Mouse (Mus musculus) kidney, embryonic 15.5 days (tissue): ENCODE results near the gene Trak1. TPM values are rescaled to one million over a fixed set of nuclear protein-coding genes. Genes with fewer than 3 reads are reported as not detected.

Experiments
- ATAC-seq: fragments of 200-750 bp; cut with Nextera tagmentation; replicated peaks from 2 replicates; pipeline ENCODE4 v1.8.0; 2017; ENCODE audit warnings: moderate TSS enrichment; ENCODE audit not compliant: low FRiP score
- H3K27ac ChIP-seq: fragments of 300-500 bp; sonication (generic); 2 replicates; pipeline ENCODE4 v1.5.1; 2015; ENCODE audit warnings: mild to moderate bottlenecking, inconsistent platforms
- H3K27me3 ChIP-seq: fragments of 300-500 bp; sonication (generic); 2 replicates; pipeline ENCODE4 v1.6.1; 2015; ENCODE audit warnings: inconsistent platforms
- H3K36me3 ChIP-seq: fragments of 300-500 bp; sonication (generic); 2 replicates; pipeline ENCODE4 v1.6.1; 2015; ENCODE audit warnings: inconsistent platforms
- H3K4me1 ChIP-seq: fragments of 300-500 bp; sonication (generic); 2 replicates; pipeline ENCODE4 v1.6.1; 2015; ENCODE audit warnings: inconsistent platforms
- H3K4me2 ChIP-seq: fragments of 300-500 bp; sonication (generic); 2 replicates; pipeline ENCODE4 v1.6.1; 2015; ENCODE audit warnings: moderate library complexity, mild to moderate bottlenecking, inconsistent platforms
- H3K4me3 ChIP-seq: fragments of 300-500 bp; sonication (generic); replicated peaks from 2 replicates; pipeline ENCODE4 v1.5.1; 2015; ENCODE audit warnings: mild to moderate bottlenecking, inconsistent platforms
- H3K9ac ChIP-seq: fragments of 300-500 bp; sonication (generic); 2 replicates; pipeline ENCODE4 v1.6.1; 2015; ENCODE audit warnings: mild to moderate bottlenecking, inconsistent platforms
- H3K9me3 ChIP-seq: fragments of 300-500 bp; sonication (generic); replicated peaks from 2 replicates; pipeline ENCODE4 v1.6.1; 2016; ENCODE audit warnings: inconsistent platforms
- WGBS: fragments of 180-500 bp; shearing (Covaris S2); methylation state at CpG from one replicate; pipeline ENCODE4 v1.1.7; 2015; ENCODE audit warnings: mixed read lengths; 5-methylcytosine and 5-hydroxymethylcytosine counted together
- polyA plus RNA-seq: library from polyadenylated mRNA; unstranded; fragments of >200 nt; fragmentation: Nextera tagmentation; extraction: Ambion mirVana; gene quantifications from 2 replicates; pipeline ENCODE4 v1.2.1, GENCODE M21; 2015

Trak1 gene
- polyA plus RNA-seq, 1 experiment from 2014 or later: 18.7 TPM

GRCm38 (mm10) chr9:121393104-121393503 is 95.8 kb downstream of the Trak1 start:
- Histone ChIP-seq H3K36me3 (peaks cover 14% of the 10 kb centered on the region; the same call in 1 of the 2 replicates), H3K27ac (no peak overlapping the region), H3K9me3 (no peaks in the 10 kb centered on the region), H3K9ac (no peak overlapping the region), H3K4me1 (peaks cover 15% of the 10 kb centered on the region), H3K27me3 (no peaks in the 10 kb centered on the region), H3K4me2 (no peak overlapping the region), H3K4me3 (no peak overlapping the region)
- no peak for ATAC-seq
- 92% methylated on average over 4 of the region's 4 CpGs for WGBS

- 85% methylated on average over 2 of the region's 2 CpGs for WGBS
- Histone ChIP-seq H3K9ac (no peak overlapping the region), H3K9me3 (no peaks in the 10 kb centered on the region), H3K27me3 (no peaks in the 10 kb centered on the region), H3K4me3 (no peak overlapping the region), H3K27ac (no peak overlapping the region), H3K4me2 (no peak overlapping the region), H3K4me1 (peaks cover 16% of the 10 kb centered on the region), H3K36me3 (peaks cover 14% of the 10 kb centered on the region; the same call in 1 of the 2 replicates)
- no peak for ATAC-seq
Observed at GRCm38 (mm10) chr9:121394882-121395281, 97.6 kb downstream of the Trak1 start.

DNA sequence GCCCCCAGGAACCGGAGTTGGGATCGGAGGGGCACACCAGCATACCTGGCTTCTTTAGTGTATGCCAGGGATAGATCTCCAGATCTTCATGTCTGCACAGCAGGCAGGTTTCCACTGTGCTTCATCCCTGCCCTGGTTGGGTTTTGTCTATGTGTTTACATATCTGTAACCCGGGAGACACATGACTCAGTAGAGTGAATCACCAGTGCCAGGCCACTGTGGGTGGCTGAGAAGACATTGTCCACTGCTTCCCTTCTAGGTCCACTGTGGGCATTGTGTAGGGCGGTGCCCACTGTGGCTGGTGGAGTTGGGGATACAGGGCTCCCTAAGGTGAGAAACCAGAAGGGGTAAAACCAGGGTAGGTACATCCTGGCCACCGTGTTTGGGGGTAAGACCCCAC is 98.5 kb downstream of the Trak1 start:
- WGBS: 90% methylated on average over 5 of the region's 5 CpGs
- peaks cover 16% of the 10 kb centered on the region for H3K4me1 ChIP-seq
- H3K36me3 ChIP-seq: peaks cover 14% of the 10 kb centered on the region; the same call in 1 of the 2 replicates
- H3K9me3 ChIP-seq: no peaks in the 10 kb centered on the region
- ATAC-seq: no peak
- H3K27me3 ChIP-seq: no peaks in the 10 kb centered on the region
- no peak overlapping the region for H3K27ac ChIP-seq
- H3K4me2 ChIP-seq: no peak overlapping the region
- H3K9ac ChIP-seq: no peak overlapping the region
- H3K4me3 ChIP-seq: no peak overlapping the region

DNA sequence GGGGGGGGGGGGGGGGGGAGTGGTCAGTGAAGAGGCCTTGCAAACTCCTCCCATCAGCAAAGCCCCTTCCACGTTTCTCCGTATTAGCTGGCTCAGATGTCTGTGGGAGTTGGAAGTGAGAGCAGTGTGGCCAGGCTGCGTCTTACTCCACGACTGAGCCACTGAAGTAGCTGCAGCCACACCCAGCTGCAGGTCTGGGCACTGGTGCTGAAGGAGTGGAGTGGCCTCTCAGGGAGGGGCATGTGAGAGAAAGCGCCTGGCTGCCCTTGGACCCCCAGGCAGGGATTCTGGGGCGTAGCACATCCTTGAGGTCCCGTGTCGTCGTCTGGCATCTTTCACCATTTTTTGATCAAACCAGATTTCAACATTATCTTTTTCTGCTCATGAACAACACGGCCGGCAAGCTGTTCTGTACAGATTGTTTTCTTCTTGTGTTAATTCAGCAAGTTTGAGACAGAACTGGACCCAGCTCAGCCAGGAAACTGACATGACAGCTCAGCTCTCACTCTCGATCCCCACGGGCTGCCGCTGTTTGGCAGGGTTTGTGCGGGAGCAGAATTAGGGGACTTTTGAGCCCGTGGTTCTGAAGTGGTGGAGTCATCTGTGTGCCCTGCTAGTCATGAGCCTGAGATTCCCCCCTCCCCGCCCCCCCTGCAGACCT is 100.9 kb downstream of the Trak1 start:
- ATAC-seq: no peak
- H3K4me2 ChIP-seq: peak overlapping the region; percentile 21; the same call in 1 of the 2 replicates
- no peak overlapping the region for H3K4me3 ChIP-seq
- no peaks in the 10 kb centered on the region for H3K27me3 ChIP-seq
- H3K9me3 ChIP-seq: no peaks in the 10 kb centered on the region
- 57% methylated on average over 17 of the region's 17 CpGs for WGBS
- no peak overlapping the region for H3K9ac ChIP-seq
- H3K36me3 ChIP-seq: no peaks in the 10 kb centered on the region; the same call in 1 of the 2 replicates
- peak overlapping the region; percentile 22; the same call in 1 of the 2 replicates for H3K27ac ChIP-seq
- H3K4me1 ChIP-seq: peaks cover 20% of the 10 kb centered on the region

DNA sequence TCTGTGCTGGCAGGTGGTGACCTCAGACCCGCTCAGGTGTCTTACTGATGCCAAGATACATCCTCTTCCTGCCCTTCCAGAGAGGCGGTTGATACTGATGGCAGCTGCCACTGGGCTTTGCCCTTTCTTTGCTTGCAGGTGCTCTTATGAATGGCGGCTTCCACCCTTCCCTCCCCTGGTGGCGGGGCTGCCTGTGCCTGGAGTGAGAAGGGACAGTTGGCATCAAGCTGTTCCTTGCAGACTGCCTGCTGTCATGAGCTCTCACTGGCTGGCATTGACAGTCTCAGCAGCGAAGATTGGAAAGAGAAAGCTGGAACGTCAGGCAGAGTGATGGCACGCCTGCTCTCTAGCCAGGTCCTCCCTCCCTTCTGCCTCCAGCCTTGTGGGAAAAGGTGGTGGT is 101.5 kb downstream of the Trak1 start:
- no peak overlapping the region for H3K4me3 ChIP-seq
- no peaks in the 10 kb centered on the region; the same call in 1 of the 2 replicates for H3K36me3 ChIP-seq
- no peaks in the 10 kb centered on the region for H3K27me3 ChIP-seq
- H3K27ac ChIP-seq: peak overlapping the region; percentile 22; the same call in 1 of the 2 replicates
- ATAC-seq: no peak
- H3K9me3 ChIP-seq: no peaks in the 10 kb centered on the region
- H3K9ac ChIP-seq: no peak overlapping the region
- WGBS: 76% methylated on average over 7 of the region's 7 CpGs
- H3K4me2 ChIP-seq: no peak overlapping the region
- H3K4me1 ChIP-seq: peaks cover 26% of the 10 kb centered on the region

GRCm38 (mm10) chr9:121400608-121401007 is 103.3 kb downstream of the Trak1 start:
- Histone ChIP-seq H3K9ac (no peak overlapping the region), H3K9me3 (no peaks in the 10 kb centered on the region), H3K4me1 (peaks cover 26% of the 10 kb centered on the region), H3K4me3 (no peak overlapping the region), H3K27ac (no peak overlapping the region), H3K27me3 (no peaks in the 10 kb centered on the region), H3K4me2 (no peak overlapping the region), H3K36me3 (no peaks in the 10 kb centered on the region)
- WGBS: 82% methylated on average over 8 of the region's 8 CpGs
- ATAC-seq: no peak

DNA sequence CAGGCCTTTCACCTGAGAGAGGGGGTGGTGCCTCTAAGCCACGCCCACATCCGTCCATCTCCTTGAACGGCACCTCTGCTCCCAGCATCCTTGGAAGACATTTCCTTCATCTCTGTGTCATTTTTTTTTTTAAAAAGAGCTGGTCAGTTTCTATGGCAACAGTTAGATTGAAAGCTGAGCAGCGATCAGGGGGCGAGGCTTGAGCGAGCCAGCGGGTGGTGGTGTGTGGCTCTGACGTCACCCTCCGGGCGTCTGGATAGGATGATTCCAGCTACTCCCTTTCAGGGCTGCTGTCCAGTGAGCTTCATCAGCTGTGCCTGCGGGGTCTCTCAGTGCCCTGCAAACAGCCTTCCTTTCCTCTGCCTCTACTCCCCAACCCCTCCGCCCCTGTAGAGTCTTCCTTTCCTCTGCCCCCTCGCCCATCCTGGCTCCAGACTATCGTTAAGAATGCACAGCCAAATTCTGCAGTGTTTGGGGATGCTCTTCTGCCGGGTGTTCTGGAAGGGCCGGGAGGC is 105.9 kb downstream of the Trak1 start:
- WGBS: 27% methylated on average over 16 of the region's 16 CpGs
- H3K27ac ChIP-seq: peak overlapping the region; percentile 67; the same call in 1 of the 2 replicates
- peak overlapping the region; percentile 35 for H3K4me3 ChIP-seq
- H3K36me3 ChIP-seq: no peaks in the 10 kb centered on the region
- H3K4me1 ChIP-seq: peaks cover 17% of the 10 kb centered on the region
- H3K9ac ChIP-seq: no peak overlapping the region
- no peaks in the 10 kb centered on the region for H3K9me3 ChIP-seq
- ATAC-seq: peak; percentile 85
- H3K4me2 ChIP-seq: peak overlapping the region; percentile 52
- H3K27me3 ChIP-seq: no peaks in the 10 kb centered on the region

DNA sequence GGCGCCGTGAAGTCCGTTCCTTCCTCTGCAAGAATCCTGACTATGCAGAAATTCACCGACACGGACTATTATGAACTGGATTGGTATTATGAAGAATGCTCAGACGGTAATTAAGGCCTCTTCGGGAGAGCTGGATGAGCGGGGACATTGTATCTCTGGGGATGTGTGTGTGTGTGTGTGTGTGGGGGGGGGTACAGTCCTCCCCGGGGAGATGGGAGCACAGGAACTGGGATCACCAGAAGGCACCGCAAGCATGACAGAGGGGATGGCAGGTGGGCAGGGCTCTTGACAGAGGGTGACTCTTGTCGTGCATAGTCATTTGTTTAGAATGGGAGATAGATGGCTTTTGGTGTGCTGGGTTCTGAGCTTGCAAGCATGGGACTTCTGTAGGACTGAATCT is 106.4 kb downstream of the Trak1 start:
- Histone ChIP-seq H3K4me2 (peak overlapping the region; percentile 52), H3K27me3 (no peaks in the 10 kb centered on the region), H3K4me3 (peak overlapping the region; percentile 35), H3K9me3 (no peaks in the 10 kb centered on the region), H3K4me1 (peaks cover 12% of the 10 kb centered on the region), H3K27ac (peak overlapping the region; percentile 67; the same call in 1 of the 2 replicates), H3K36me3 (no peaks in the 10 kb centered on the region), H3K9ac (no peak overlapping the region)
- 63% methylated on average over 11 of the region's 11 CpGs for WGBS
- ATAC-seq: peak; percentile 22; the same call in 1 of the 2 replicates

DNA sequence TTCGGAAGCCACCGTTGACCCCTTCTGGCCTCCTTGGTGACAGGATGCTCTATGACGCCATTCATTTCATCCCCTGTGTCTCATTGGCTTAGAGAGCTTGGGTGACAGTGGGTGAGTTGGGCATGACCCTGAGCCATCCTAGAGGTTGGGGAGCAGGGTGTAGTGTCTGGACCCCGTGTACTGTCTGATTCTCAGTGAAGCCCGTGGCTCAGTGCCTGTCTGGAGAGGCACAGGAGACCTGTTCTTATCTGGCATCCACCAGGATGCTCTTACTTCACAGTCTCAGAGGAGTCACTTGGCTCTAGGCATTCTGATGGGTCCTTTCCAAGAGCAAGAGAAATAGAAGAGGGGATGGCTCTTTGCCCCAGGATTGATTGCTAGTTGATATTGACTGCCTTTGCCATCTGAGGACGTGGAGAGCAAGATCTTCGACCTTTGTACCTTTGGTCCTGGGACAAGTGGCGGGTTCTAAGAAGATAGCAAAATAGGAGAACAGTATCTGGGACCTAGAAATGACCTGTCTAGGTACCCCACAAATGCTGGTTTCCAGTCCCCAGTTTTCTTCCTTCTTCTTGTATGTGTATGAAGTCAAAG is 107.9 kb downstream of the Trak1 start:
- H3K4me2 ChIP-seq: no peak overlapping the region
- H3K27me3 ChIP-seq: no peaks in the 10 kb centered on the region
- no peaks in the 10 kb centered on the region for H3K9me3 ChIP-seq
- H3K36me3 ChIP-seq: no peaks in the 10 kb centered on the region
- no peak overlapping the region for H3K4me3 ChIP-seq
- ATAC-seq: no peak
- 94% methylated on average over 8 of the region's 8 CpGs for WGBS
- H3K9ac ChIP-seq: no peak overlapping the region
- H3K4me1 ChIP-seq: peaks cover 10% of the 10 kb centered on the region
- no peak overlapping the region for H3K27ac ChIP-seq

DNA sequence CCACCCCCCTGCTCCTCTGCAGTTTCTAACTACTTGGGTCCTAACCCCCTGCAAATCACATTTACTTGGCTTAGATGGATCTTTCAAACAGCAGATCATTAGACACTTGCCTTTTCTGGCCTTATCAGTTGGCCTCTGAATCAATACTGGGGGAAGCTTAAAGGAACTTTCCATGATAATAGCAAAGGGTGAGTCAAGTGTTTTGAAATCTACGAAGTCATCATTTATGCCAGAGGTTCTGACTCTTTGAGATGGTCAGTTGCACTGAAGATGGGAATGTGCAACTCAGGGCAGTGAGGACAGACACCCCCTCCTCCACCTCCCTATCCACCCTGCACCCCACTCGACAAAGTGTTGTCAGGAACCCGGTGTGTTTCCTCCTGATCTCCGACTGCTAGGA is 108.5 kb downstream of the Trak1 start:
- Histone ChIP-seq H3K27me3 (no peaks in the 10 kb centered on the region), H3K4me1 (peaks cover 10% of the 10 kb centered on the region), H3K4me2 (no peak overlapping the region), H3K36me3 (no peaks in the 10 kb centered on the region), H3K9me3 (no peaks in the 10 kb centered on the region), H3K4me3 (no peak overlapping the region), H3K27ac (no peak overlapping the region), H3K9ac (no peak overlapping the region)
- 94% methylated on average over 4 of the region's 4 CpGs for whole genome bisulfite sequencing
- no peak for ATAC-seq

- H3K4me3 ChIP-seq: no peak overlapping the region
Observed at GRCm38 (mm10) chr9:121414237-121414636, 116.9 kb downstream of the Trak1 start.

GRCm38 (mm10) chr9:121415626-121416241 is 118.4 kb downstream of the Trak1 start:
- no peak overlapping the region for H3K4me2 ChIP-seq
- H3K9me3 ChIP-seq: no peaks in the 10 kb centered on the region
- H3K27me3 ChIP-seq: no peaks in the 10 kb centered on the region
- peak; percentile 69; the same call in 1 of the 2 replicates for ATAC-seq
- H3K27ac ChIP-seq: no peak overlapping the region
- 65% methylated on average over 19 of the region's 19 CpGs for WGBS
- H3K4me1 ChIP-seq: peaks cover 16% of the 10 kb centered on the region; the same call in 1 of the 2 replicates
- H3K4me3 ChIP-seq: no peak overlapping the region
- no peaks in the 10 kb centered on the region for H3K36me3 ChIP-seq
- H3K9ac ChIP-seq: no peak overlapping the region

More at GRCm38 (mm10) chr9:121414237-121414636, 116.9 kb downstream of the Trak1 start:
- ATAC-seq: no peak
- Histone ChIP-seq H3K36me3 (no peaks in the 10 kb centered on the region), H3K27ac (no peak overlapping the region), H3K9ac (no peak overlapping the region), H3K27me3 (no peaks in the 10 kb centered on the region), H3K9me3 (no peaks in the 10 kb centered on the region), H3K4me2 (no peak overlapping the region), H3K4me1 (peaks cover 12% of the 10 kb centered on the region; the same call in 1 of the 2 replicates)
- 81% methylated on average over 12 of the region's 12 CpGs for WGBS
